Mouse (Mus musculus) hindbrain, embryonic 16.5 days (tissue): Measurements from ENCODE around the gene Pex13. TPM values are rescaled to one million over a fixed set of nuclear protein-coding genes. Genes with fewer than 3 reads are reported as not detected.
"Not testable (repeated sequence)": the region's sequence is repeated elsewhere in the genome, so short reads cannot be mapped to it uniquely, and the experiment has no call there.

Experiments used
- ATAC-seq: fragments of 200-750 bp; cut with Nextera tagmentation; 2 replicates; pipeline ENCODE4 v1.8.0; 2017; ENCODE audit warnings: moderate TSS enrichment, moderate library complexity
- H3K27ac ChIP-seq: fragments of 300-500 bp; sonication (generic); 2 replicates; pipeline ENCODE4 v1.5.1; 2014; ENCODE audit warnings: low read depth, mild to moderate bottlenecking, control low read depth, low read length, moderate library complexity
- H3K27me3 ChIP-seq: fragments of 300-500 bp; sonication (generic); replicated peaks from 2 replicates; pipeline ENCODE4 v1.6.1; 2014; ENCODE audit warnings: low read length; ENCODE audit not compliant: control insufficient read depth, insufficient read depth
- H3K36me3 ChIP-seq: fragments of 300-500 bp; sonication (generic); 2 replicates; pipeline ENCODE4 v1.6.1; 2014; ENCODE audit warnings: mild to moderate bottlenecking, low read length, moderate library complexity, mixed read lengths; ENCODE audit not compliant: control insufficient read depth, insufficient read depth
- H3K4me1 ChIP-seq: fragments of 300-500 bp; sonication (generic); 2 replicates; pipeline ENCODE4 v1.6.1; 2014; ENCODE audit warnings: low read depth, low read length; ENCODE audit not compliant: control insufficient read depth, insufficient read depth
- H3K4me2 ChIP-seq: fragments of 300-500 bp; sonication (generic); 2 replicates; pipeline ENCODE4 v1.6.1; 2014; ENCODE audit warnings: mild to moderate bottlenecking, low read length, control low read depth, moderate library complexity
- H3K4me3 ChIP-seq: fragments of 300-500 bp; sonication (generic); 2 replicates; pipeline ENCODE4 v1.5.1; 2014; ENCODE audit warnings: mild to moderate bottlenecking, low read length, control low read depth, moderate library complexity
- H3K9ac ChIP-seq: fragments of 300-500 bp; sonication (generic); 2 replicates; pipeline ENCODE4 v1.6.1; 2014; ENCODE audit warnings: low read depth, mild to moderate bottlenecking, control low read depth, low read length, moderate library complexity
- H3K9me3 ChIP-seq: fragments of 300-500 bp; sonication (generic); 2 replicates; pipeline ENCODE4 v1.6.1; 2014; ENCODE audit warnings: mild to moderate bottlenecking, low read length, moderate library complexity; ENCODE audit not compliant: control insufficient read depth
- WGBS: fragments of 180-500 bp; shearing (Covaris S2); extraction: QIAGEN DNeasy Blood & Tissue Kit; methylation state at CpG from one replicate; pipeline ENCODE4 v1.1.7; 2014; 5-methylcytosine and 5-hydroxymethylcytosine counted together
- polyA plus RNA-seq: library from polyadenylated mRNA; unstranded; fragments of >200 nt; fragmentation: Nextera tagmentation; extraction: Ambion mirVana; gene quantifications from 2 replicates; pipeline ENCODE4 v1.2.1, GENCODE M21; 2015

Pex13 gene
- polyA plus RNA-seq, 1 experiment from 2014 or later: 32.5 TPM

DNA sequence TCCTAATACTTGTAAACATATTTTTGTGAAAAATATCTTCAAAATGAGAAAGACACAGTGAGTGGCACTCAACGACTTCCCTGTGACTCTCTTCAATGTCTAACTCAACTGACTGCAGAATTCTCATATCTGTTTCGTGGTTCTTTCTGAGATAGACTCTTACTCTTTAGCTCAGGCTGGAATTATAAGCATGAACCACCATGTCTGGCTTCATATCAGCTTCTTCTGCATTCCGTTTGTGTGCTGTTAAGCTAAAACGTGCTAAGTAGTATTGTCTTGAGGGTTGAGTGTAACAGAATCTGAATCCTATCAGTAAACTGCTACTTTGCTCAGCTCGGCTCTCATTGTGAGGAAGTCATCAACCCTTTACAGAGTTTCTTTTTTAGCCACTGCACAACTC, 46.8 kb downstream of the Pex13 start:
- Histone ChIP-seq H3K4me2 (no peak overlapping the region), H3K27me3 (no peaks in the 10 kb centered on the region), H3K36me3 (peaks cover 21% of the 10 kb centered on the region), H3K9me3 (no peaks in the 10 kb centered on the region), H3K4me1 (no peaks in the 10 kb centered on the region), H3K4me3 (no peak overlapping the region), H3K9ac (no peak overlapping the region), H3K27ac (no peak overlapping the region)
- no peak for ATAC-seq
- WGBS: 87% methylated on average over 5 of the region's 5 CpGs

DNA sequence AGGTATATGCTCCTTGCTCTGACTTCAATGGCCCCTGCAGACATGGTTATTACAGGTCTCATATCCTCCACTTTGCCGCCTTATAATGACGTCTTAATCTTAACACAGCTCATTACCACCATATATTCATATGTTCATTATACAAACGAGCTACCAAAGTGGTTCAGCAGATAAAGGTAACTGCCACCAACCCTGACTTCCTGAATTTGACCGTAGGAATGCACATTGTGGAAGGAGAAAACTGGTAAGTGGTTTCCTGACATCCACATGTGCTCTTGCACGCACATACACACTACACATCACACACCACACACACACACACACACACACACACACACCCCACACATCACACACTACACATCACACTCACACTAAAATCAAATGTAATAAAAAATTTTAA, 51.2 kb downstream of the Pex13 start:
- H3K9me3 ChIP-seq: no peaks in the 10 kb centered on the region
- H3K9ac ChIP-seq: no peak overlapping the region
- ATAC-seq: no peak
- no peak overlapping the region for H3K27ac ChIP-seq
- H3K36me3 ChIP-seq: peaks cover 12% of the 10 kb centered on the region
- H3K4me2 ChIP-seq: no peak overlapping the region
- 87% methylated on average over 5 of the region's 5 CpGs for WGBS
- H3K4me3 ChIP-seq: no peak overlapping the region
- no peaks in the 10 kb centered on the region for H3K27me3 ChIP-seq
- no peaks in the 10 kb centered on the region for H3K4me1 ChIP-seq

DNA sequence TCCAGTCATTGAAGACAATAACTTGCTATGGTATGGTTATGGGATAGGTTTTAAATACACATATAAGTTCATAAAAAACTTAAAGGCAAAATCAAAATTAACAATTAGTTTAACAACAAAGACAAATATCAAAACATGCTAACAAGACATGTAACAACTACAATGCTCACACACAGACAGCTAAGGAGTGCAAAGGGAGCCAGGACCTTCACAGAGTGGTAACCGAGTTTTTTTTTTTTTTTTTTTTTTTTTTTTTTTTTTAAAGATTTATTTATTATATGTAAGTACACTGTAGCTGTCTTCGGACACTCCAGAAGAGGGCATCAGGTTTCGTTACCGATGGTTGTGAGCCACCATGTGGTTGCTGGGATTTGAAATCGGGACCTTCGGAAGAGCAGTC, 58.5 kb downstream of the Pex13 start:
- H3K4me1 ChIP-seq, H3K27me3 ChIP-seq, H3K9ac ChIP-seq, H3K9me3 ChIP-seq, H3K4me3 ChIP-seq, H3K27ac ChIP-seq, H3K4me2 ChIP-seq, ATAC-seq: not testable (repeated sequence)
- peaks cover 25% of the 10 kb centered on the region for H3K36me3 ChIP-seq
- whole genome bisulfite sequencing: 90% methylated on average over 6 of the region's 6 CpGs

Other genes with a start within 250 kb of the Pex13 start
- gene Ahsa2, start 167.9 kb downstream of the Pex13 start, polyA plus RNA-seq: 89.2 and 107 TPM in 2 replicates
- not detected in 2 replicates for gene 1700093K21Rik, start 144.8 kb downstream of the Pex13 start, polyA plus RNA-seq
- gene 0610010F05Rik, start 32.3 kb downstream of the Pex13 start, polyA plus RNA-seq: 113 and 115 TPM in 2 replicates
- gene Pus10, start 285 bp downstream of the Pex13 start, polyA plus RNA-seq: 10.6 and 11.6 TPM in 2 replicates
- gene Rel, start 105.0 kb upstream of the Pex13 start, polyA plus RNA-seq: 0.39 and 0.41 TPM in 2 replicates
- 15.9 and 18.6 TPM in 2 replicates for gene Papolg, start 229.3 kb upstream of the Pex13 start, polyA plus RNA-seq